Mouse (Mus musculus): ENCODE results near the gene Slc25a47. TPM values are rescaled to one million over a fixed set of nuclear protein-coding genes. Genes with fewer than 3 reads are reported as not detected.
A peak's percentile ranks its signal among the peaks of the same experiment; 100 is the strongest.

Gene Slc25a47
- total RNA-seq, 2 experiments from 2014 or later = 9.1 to 11.9 TPM

DNA sequence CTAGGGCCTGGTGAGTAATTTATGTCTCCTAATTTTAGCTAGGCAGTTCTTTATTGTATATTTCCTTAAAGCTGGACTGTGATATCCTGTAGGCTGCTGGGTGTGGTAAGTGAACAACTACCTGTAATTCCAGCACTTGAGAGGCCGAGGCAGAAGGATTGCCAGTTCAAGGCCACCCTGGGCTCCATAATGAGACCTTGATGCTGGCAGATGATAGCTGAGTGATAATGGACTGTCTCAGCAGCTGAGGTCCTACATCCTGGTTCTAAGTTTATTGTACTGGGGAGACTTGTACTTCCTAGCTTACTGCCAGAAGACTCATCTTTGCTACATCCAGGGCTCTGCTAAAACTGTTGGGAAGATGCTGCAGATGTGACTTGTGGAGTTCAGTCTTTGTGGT lies 26.1 kb upstream of the Slc25a47 start:
- Histone ChIP-seq H3K27ac (no peak overlapping the region), H3K4me3 (no peak overlapping the region)
- intact Hi-C loops (cut with DNase I) = loop anchor here (5.0 kb wide), 1 partner anchor 83 kb away; the partner anchor contains the start of genes Wars and Wdr25
- DNase-seq (ENCODE audit: extremely low spot score in 1 of 2, low spot score in 2 of 2) = no peak
- TF ChIP-seq CTCF (IDR thresholded peaks at IDR 0.05) = no peak

DNA sequence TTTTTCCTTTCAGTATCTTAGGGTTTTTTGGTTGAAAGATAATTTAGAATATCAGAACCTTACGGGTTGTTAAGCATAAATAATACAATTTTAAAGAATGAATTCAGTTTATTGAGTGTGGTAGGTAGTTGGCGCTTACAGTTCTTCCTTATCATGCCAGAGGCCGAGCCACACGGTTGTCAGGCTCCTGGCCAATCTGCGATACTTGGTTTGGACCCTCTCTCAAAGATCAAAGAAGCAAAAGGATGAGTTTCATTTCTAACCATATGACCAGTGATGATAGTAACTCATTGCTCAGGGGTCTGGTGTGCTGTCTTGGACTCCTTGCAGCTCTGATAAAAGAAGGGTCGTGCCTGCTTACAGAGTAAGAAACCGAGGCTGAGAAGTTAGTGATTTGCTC lies 25.5 kb upstream of the Slc25a47 start:
- Histone ChIP-seq H3K4me3 (no peak overlapping the region), H3K27ac (no peak overlapping the region)
- TF ChIP-seq CTCF (IDR thresholded peaks at IDR 0.05) = no peak
- no peak for DNase-seq (ENCODE audit: extremely low spot score in 1 of 2, low spot score in 2 of 2)
- intact Hi-C loops (cut with DNase I) = loop anchor here (5.0 kb wide), 1 partner anchor 82 kb away; the partner anchor contains the start of genes Wars and Wdr25

- Histone ChIP-seq H3K4me3 (no peak overlapping the region), H3K27ac (peak overlapping the region; percentile 3; the same call in 1 of the 2 replicates)
- TF ChIP-seq CTCF (IDR thresholded peaks at IDR 0.05) = peak; percentile 66
- intact Hi-C loops (cut with DNase I) = loop anchor here (5.0 kb wide), 1 partner anchor 81 kb away; the partner anchor contains the start of genes Wars and Wdr25
- DNase-seq (ENCODE audit: extremely low spot score in 1 of 2, low spot score in 2 of 2) = no peak
Observed at GRCm38 (mm10) chr12:108811133-108811532, 24.7 kb upstream of the Slc25a47 start.

- no peak overlapping the region for H3K4me3 ChIP-seq
- intact Hi-C loops (cut with DNase I) = loop anchor here (1.0 to 5.0 kb wide), 2 partner anchors 21 to 80 kb away; partner anchors contain the start of genes Wars and Wdr25
- no peak overlapping the region; the same call in 1 of the 2 replicates for H3K27ac ChIP-seq
- no peak for DNase-seq (ENCODE audit: extremely low spot score in 1 of 2, low spot score in 2 of 2)
- TF ChIP-seq CTCF (IDR thresholded peaks at IDR 0.05) = peak; percentile 4
Observed at GRCm38 (mm10) chr12:108812463-108812862, 23.4 kb upstream of the Slc25a47 start.

- intact Hi-C loops (cut with DNase I) = loop anchor here (5.0 kb wide), 1 partner anchor 78 kb away; the partner anchor contains the start of genes Wars and Wdr25
Observed at GRCm38 (mm10) chr12:108814470-108814869, 21.4 kb upstream of the Slc25a47 start.

DNA sequence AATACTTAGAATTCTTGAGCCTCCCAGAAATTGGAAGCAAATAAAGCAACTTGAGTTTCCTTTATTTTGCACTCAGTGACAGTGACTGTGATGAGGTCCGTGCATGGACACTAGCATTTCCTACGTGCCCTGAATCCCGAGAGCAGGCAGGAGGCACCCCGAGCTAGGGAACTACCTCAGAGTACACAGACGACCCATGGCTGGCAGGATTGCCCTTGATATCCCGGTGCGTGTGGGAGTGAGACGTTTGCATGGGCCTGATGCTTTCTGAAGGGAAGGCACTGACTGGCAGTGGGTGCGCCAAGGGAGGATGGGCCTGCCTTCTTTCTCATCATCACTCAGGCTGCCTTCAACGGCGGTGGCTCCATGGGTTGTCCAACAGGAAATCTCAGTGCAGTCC lies 19.3 kb upstream of the Slc25a47 start:
- Histone ChIP-seq H3K27ac (no peak overlapping the region), H3K4me3 (no peak overlapping the region)
- TF ChIP-seq CTCF (IDR thresholded peaks at IDR 0.05) = no peak
- no peak for DNase-seq (ENCODE audit: extremely low spot score in 1 of 2, low spot score in 2 of 2)
- intact Hi-C loops (cut with DNase I) = no loop called here

More at GRCm38 (mm10) chr12:108814470-108814869, 21.4 kb upstream of the Slc25a47 start:
- no peak overlapping the region for H3K4me3 ChIP-seq
- DNase-seq (ENCODE audit: extremely low spot score in 1 of 2, low spot score in 2 of 2) = no peak
- TF ChIP-seq CTCF (IDR thresholded peaks at IDR 0.05) = no peak
- no peak overlapping the region; the same call in 1 of the 2 replicates for H3K27ac ChIP-seq

- TF ChIP-seq CTCF (IDR thresholded peaks at IDR 0.05) = no peak
- H3K4me3 ChIP-seq = no peak overlapping the region
- intact Hi-C loops (cut with DNase I) = no loop called here
- no peak overlapping the region for H3K27ac ChIP-seq
- no peak for DNase-seq (ENCODE audit: extremely low spot score in 1 of 2, low spot score in 2 of 2)
Observed at GRCm38 (mm10) chr12:108820461-108820860, 15.4 kb upstream of the Slc25a47 start.

DNA sequence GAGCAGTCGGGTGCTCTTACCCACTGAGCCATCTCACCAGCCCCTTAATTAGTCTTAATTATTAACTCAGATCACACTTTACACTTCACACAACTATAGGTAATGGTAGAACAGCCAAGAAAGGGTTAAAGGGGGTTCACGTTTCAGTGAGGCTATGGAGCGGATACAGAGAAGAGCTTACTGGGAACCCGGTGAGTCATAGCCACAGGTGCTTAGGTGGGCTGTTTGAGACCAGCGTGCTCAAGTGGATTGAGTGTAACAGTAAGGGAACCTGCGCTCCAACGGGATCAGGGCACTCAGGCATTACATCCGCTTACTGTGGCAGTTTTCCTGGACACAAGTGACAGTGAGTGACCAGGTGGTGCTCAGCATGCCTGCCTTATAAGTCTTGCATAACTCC lies 12.8 kb upstream of the Slc25a47 start:
- no peak for DNase-seq (ENCODE audit: extremely low spot score in 1 of 2, low spot score in 2 of 2)
- Histone ChIP-seq H3K4me3 (no peak overlapping the region), H3K27ac (no peak overlapping the region)
- intact Hi-C loops (cut with DNase I) = no loop called here
- no peak for TF ChIP-seq CTCF (IDR thresholded peaks at IDR 0.05)

DNA sequence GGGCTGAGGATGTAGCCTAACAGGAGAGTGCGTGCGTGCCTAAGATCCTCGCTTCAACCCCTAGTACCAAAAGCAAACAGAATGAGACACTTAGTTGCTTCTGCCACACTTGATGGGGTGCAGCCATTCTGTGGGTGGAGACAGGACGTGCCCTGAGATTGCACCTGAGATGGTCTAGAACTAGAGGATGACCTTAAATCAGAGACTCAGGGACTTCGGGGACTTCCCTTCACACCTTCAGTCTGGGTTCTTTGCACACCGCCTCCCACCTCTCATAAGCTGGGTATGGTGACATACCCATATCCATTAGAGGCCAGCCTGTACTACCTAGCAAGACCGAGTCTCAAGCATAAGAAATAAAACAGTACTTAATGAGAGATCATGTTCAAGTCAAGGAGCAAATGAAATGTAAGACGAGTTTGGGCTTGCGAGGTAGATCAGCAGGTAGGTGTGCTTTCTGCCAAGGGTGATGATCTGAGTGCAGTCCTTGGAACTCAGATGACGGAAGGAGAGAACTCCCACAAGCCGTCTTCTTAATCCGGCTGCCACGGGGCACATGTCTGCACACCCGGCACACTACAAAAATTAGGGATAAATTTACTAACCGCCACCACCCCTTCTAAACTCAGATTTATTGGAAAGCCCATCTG lies 11.5 kb upstream of the Slc25a47 start:
- no peak for DNase-seq (ENCODE audit: extremely low spot score in 1 of 2, low spot score in 2 of 2)
- intact Hi-C loops (cut with DNase I) = no loop called here
- no peak overlapping the region for H3K27ac ChIP-seq
- H3K4me3 ChIP-seq = no peak overlapping the region
- TF ChIP-seq CTCF (IDR thresholded peaks at IDR 0.05) = no peak

- no peak for DNase-seq (ENCODE audit: extremely low spot score in 1 of 2, low spot score in 2 of 2)
- no peak for TF ChIP-seq CTCF (IDR thresholded peaks at IDR 0.05)
- Histone ChIP-seq H3K27ac (no peak overlapping the region), H3K4me3 (no peak overlapping the region)
- intact Hi-C loops (cut with DNase I) = no loop called here
Observed at GRCm38 (mm10) chr12:108825561-108826224, 10.2 kb upstream of the Slc25a47 start.

DNA sequence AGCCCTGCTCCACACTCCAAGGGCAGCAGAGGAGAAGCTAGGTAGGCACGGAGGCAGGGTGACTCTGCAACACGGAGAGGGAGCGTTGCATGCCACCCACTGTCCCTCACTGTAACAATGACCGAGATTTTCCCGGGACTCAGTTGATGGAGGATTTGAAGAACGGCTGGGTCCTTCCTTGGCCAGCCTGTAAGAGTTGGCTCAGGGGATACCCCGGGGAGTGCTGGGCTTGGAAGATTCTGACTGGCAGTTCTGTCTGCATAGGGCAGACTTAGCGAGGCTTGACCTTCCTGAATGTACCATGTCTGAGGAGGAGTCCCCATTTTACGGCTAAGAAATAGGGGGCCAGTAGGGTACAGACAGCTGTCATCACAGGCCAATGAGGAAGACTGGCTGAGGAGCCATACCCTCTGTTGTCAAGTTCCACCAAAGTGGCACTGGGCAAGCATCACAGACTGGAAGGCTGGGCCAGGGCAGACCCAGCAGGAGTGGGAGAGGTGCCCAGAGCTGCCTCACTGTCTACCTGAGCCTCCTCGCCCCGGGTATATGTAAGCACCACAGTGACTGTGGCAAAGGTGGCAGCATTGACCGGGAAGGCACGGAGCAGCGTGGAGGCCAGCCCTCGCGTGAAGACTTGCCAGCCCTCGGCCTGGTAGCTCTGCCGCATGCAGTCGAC lies 9.4 kb upstream of the Slc25a47 start:
- intact Hi-C loops (cut with DNase I) = no loop called here
- no peak overlapping the region for H3K4me3 ChIP-seq
- DNase-seq (ENCODE audit: extremely low spot score in 1 of 2, low spot score in 2 of 2) = no peak
- no peak for TF ChIP-seq CTCF (IDR thresholded peaks at IDR 0.05)
- no peak overlapping the region for H3K27ac ChIP-seq
